Mouse (Mus musculus): ENCODE data around the gene Cabp1.
"Not testable (repeated sequence)": the region's sequence is repeated elsewhere in the genome, so short reads cannot be mapped to it uniquely, and the experiment has no call there.

The Cabp1 gene

GRCm38 (mm10) chr5:115170150-115170549, 24.0 kb downstream of the Cabp1 start:
- no peak for DNase-seq (ENCODE audit: low spot score)

- DNase-seq (ENCODE audit: low spot score) = no peak
Observed at GRCm38 (mm10) chr5:115168641-115169415, 25.4 kb downstream of the Cabp1 start.

DNA sequence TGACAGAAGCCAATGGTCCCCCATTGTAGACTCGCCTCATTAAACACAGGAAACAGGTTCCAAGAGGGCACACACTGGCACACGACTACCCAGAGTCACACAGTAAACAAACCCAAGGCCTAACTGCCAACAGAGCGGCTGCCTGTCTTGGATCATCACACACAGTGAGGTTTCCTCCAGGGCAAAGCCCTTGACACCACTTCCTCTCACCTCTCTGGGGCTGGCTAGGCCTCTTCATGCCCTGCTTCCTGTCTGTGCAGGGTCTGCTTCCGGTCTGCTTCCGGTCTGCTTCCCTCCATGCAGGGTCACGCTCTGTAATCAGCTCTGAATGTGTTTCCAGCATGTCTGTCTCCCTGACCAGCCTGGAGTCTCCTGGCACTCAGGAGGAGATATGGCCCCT, 26.8 kb downstream of the Cabp1 start:
- DNase-seq (ENCODE audit: low spot score) = no peak

GRCm38 (mm10) chr5:115166815-115167194, 27.4 kb downstream of the Cabp1 start:
- DNase-seq (ENCODE audit: low spot score) = no peak

DNA sequence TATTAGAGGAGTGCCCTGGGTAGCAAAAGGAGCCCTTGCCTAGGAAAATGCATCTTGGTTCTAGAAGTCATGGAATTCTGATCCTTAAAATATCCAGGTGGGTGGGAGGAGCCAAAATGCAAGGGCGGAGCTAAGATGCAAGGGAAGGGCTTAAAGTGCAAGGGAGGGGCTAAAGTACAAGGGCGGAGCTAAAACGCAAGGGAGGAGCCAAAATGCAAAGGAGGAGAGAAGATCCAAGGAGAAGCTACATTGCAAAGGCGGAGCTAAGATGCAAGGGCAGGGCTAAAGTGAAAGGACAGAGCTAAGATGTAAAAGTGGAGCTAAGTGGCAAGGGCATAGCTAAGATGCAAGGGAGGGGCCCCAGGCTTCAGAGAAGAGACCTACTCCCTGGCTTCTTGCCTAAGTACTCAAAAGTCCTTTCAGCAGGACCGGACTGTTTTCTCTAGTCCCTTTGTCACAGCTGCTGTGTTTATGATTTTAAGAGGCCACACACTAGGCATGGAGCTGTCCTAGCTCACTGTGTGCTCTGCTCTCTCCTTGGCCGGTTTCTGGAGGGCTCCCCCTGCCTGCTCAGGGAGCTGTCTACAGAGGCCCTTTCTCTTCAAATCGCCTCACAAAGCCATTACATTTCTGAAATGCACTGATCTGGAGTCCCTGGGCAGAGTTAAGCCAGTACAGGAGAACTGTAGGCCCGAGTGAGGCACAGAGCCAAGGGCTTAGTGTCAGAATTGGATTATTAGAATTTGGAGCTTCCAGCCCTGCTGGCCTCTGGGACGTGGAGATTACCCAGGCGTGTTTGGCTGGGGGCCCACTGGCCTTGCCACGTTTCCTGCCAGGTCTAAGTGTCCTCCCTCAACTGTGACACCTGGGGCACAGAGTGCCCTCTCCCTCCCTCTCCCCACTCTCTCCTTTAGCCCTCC, 28.0 kb downstream of the Cabp1 start:
- no peak for DNase-seq (ENCODE audit: low spot score)

GRCm38 (mm10) chr5:115165351-115165750, 28.8 kb downstream of the Cabp1 start:
- no peak for DNase-seq (ENCODE audit: low spot score)

- not testable (repeated sequence) for DNase-seq (ENCODE audit: low spot score)
Observed at GRCm38 (mm10) chr5:115164446-115164845, 29.7 kb downstream of the Cabp1 start.

DNA sequence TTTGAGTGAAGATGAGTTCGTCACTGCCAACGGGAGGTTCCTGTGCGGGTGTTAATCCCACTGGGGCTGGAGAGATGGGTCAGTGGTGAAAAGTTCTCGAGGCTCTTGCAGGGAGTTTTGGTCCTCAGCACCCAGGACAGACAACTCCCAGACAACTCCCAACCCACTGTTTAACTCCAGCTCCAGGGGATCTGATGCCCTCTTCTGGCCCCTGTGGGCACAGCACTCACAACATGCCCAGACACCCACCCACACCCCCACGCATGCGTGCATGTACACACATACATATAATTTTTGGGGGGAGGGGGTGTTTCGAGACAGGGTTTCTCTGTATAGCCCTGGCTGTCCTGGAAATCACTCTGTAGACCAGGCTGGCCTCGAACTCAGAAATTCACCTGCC, 30.6 kb downstream of the Cabp1 start:
- DNase-seq (ENCODE audit: low spot score) = no peak

- not testable (repeated sequence) for DNase-seq (ENCODE audit: low spot score)
Observed at GRCm38 (mm10) chr5:115161940-115162279, 32.3 kb downstream of the Cabp1 start.

DNA sequence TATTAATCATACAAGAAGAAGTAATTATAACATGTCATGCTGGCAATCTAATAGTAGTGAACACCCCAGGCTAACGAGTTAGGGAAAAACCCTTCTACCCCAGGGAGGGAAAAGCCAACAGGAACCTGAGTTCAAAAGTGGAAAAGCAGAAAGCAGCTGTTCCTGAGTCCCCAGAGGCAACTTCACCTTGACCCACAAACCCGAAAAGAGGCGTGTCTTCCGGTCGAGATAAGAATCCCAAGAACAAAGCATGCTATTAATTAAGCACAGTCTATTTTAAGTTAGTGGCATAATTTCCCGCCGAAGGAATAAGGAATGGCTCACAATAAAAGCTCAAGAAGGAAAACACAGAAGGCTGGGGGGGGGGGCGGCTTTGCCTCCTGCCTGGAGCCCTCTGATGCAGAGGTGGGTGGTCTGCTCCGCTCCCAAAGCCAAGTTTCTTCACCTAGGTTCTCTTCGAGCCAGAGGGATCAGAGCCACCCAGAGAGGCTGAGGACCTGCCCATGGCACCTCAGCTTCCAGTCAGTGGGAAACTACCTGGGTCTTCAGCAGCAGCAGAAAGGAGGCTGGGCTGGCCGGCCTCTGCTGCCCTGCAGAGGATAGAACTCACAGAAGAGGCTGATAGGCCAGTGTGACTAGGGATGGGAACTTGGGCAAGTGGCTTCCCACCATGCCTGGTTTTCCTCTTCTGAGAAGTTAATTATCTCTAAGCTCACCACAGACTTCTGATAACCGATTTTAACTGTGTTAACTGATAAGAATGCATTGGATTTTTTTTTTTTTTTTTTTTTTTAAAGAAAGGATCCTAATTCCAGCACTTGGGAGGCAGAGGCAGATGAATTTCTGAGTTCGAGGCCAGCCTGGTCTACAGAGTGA, 32.9 kb downstream of the Cabp1 start:
- no peak for DNase-seq (ENCODE audit: low spot score)

DNA sequence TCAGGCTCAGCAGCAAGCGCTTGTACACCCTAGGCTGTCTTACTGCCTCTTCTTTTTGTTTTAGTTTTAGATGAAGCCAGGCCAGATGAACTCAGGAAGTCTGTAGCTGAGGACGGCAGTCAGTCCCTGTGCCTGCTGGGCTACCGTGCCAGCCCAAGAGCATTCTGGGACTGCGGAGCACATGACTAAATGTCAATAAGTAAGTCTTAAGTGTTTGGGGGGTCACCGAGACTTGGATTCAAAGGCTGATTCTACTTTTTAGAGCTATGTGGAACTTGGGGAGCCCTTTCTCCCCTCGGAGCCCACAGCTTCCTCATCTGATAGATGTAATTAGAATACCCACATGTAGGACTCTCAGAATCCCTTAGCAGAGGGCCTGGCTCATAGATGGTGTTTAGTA, 33.5 kb downstream of the Cabp1 start:
- no peak for DNase-seq (ENCODE audit: low spot score)

- no peak for DNase-seq (ENCODE audit: low spot score)
Observed at GRCm38 (mm10) chr5:115159165-115159564, 35.0 kb downstream of the Cabp1 start.

- DNase-seq (ENCODE audit: low spot score) = peak; percentile 96
Observed at GRCm38 (mm10) chr5:115158040-115158983, 35.9 kb downstream of the Cabp1 start, which contains the start of gene Mlec. Mlec (minus strand) TSS chr5:115158179.

DNA sequence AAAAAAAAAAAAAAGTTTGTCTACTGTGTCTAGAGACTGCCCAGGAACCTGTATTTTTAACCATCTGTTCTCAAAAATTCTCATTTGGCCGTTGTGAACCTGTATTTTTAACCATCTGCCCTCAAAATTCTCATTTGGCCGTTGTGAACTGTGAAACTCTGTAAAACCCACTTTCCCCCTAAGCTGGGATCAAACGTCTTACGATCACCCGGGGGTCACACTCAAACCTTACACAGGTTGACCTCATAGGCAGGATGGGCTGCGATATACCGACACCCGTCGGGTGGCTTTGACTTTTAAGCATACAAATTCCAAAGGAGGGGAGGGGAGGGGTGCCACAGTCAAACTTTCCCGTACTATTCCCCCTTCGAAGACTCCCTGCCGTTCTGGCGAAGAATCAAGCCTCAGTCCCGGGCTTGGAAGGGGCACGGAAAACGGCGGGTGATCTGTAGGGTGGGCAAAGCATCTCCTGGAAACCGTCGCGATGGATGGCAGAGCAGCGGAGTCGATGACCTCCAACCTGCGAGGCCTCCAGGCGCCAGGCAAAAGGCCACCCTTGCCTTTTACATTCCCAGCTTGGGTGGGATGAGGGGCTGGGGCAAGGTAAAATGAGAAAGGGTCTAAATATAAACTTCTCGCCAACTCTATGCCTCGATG, 37.1 kb downstream of the Cabp1 start:
- DNase-seq (ENCODE audit: low spot score) = no peak

- DNase-seq (ENCODE audit: low spot score) = no peak
Observed at GRCm38 (mm10) chr5:115156401-115156800, 37.8 kb downstream of the Cabp1 start.

DNA sequence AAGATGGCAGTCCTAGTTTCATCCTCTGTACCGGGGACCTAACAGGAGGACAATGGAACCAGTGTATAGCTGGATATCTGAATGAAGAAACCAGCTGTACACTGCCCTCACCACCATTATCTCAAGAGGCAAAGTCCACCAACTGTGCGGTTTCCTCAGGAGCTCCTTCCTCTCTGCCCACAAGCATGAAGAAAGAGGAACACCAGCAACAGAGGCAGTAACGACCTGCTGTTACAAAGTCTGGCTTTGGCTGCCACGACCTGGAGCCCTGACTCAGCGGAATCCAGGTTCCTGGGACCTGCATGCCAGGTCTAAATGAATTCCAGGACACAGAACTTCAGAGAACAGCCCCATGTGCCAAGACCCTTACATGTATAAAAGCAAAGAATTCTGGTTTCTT, 38.4 kb downstream of the Cabp1 start:
- DNase-seq (ENCODE audit: low spot score) = no peak

DNA sequence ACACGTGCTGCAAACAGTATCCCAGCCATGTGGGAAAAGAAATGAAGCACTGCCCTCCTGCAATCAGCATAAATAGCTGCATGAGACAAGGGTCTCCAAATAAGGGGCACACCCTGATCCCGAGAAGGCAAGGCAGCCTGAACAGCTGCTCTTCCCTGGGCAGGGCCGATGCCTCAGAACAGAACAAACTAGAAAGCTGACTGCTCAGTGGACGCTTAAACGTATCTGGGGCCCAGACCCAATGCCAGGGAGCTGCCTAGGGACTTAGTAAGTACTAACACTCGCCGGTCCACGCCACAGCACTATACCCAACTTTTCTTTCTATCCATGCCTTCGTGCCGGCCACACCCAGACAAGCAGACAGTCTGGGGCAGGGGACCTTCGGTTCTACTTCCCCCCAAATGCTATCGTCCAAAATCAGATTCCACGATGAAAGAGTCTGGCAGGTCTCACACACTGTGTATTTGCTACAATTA, 39.0 kb downstream of the Cabp1 start:
- no peak for DNase-seq (ENCODE audit: low spot score)

- no peak for DNase-seq (ENCODE audit: low spot score)
Observed at GRCm38 (mm10) chr5:115152132-115152956, 41.8 kb downstream of the Cabp1 start.

- no peak for DNase-seq (ENCODE audit: low spot score)
Observed at GRCm38 (mm10) chr5:115151457-115151856, 42.7 kb downstream of the Cabp1 start.
